Mouse (Mus musculus) CD8-positive naive resting alpha-beta T cell, adult 2 months (primary cell): ENCODE data around the gene Hoxd8.
A peak's percentile ranks its signal among the peaks of the same experiment; 100 is the strongest.

Source experiments
- DNase-seq, 2 experiments: peaks; one replicate each; pipeline ENCODE4 v3.0.0; 2022; ENCODE audit warnings: low read depth in 2 of 2, low spot score in 2 of 2

The Hoxd8 gene

DNA sequence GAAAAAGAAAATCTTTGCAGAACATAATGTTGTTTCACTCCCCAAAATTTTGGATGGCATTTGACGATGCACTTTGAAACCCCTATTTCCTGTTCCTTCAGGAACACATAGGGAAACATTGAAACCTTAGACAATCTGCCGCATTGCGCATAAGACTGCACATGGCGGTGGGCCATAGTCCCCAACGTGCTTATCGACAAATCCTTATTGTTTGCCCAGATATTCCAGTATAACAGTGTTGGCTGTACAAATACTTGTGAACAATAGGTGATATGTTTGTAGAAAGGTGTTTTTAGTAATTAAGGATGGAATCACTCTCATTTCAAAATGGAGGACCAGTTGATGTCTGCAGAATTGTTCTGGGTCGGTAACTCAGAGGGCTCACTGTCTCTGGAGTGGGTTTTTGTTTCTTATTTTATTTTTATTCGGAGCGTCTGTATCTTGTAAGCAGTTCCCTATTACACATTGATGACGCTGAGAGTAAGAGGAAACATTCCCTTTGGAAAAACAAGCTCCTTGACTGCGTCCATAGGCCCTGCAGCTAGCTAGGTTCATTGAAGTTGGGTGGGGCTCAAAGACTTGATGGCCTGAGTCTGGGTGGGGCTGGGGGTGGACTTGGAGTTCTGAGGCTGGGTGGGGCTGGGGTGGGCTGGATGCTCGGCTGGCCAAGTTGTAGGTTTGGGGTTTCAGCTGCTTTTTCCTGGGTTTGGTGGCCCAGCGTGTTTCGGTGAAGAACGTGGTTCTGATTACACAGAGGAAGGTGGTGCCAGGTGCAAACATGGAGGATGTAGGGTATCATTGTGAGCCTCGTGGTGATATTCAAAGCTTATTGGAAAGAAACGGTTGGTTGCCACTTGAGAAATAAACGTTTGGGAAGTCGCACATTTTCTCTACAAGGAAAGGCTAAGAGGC lies 9.1 kb downstream of the Hoxd8 start:
- DNase-seq, result no peak

DNA sequence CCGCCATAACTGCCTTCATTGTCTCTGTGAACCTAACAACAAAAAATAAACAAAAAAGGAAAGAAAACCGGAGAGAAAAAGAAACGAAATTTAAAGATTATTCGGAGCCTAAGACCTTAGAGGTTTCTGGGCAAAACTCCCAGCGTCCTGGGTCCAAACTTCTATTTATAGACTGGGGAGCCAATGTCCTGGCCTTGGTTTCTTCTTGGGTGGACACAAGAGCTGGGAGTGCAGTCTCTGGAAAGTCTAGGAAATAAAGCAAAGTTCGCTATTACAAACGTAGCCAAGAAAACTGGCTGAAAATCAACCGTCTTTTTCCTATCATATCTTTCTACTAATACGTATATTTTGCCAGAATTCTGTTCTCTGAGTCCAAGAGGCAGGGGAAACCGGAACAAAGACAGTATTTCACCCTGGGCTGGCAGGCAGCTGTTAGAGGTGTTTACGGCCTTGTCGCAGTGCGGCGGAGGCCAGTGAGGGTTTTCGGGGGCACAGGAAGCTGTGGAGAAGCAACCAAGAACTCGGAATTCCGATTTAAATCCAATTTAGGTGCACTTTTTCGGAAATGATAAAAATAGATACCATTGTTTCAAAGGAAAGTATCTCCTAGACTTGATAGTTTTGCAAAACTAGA lies 9.9 kb downstream of the Hoxd8 start:
- no peak for DNase-seq

DNA sequence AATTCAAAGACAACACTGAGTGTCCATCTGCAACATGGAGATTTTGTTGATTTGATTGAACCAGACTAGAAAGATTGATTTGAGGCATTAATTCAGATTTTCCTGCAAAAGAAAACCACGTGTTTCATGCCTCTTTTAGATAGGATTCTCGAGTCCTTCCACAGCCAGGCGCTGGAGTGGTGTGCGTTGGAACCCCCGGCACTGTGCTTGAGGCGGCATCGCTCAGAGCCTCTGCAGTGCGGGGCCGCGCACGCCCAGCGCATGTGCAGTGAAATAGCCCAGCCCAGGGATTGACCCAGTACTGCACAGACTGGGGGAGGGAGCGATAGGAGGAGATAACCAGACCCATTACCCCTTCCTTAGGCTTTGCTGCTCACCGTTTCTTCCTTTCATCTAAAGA lies 10.5 kb downstream of the Hoxd8 start:
- DNase-seq, result no peak

DNA sequence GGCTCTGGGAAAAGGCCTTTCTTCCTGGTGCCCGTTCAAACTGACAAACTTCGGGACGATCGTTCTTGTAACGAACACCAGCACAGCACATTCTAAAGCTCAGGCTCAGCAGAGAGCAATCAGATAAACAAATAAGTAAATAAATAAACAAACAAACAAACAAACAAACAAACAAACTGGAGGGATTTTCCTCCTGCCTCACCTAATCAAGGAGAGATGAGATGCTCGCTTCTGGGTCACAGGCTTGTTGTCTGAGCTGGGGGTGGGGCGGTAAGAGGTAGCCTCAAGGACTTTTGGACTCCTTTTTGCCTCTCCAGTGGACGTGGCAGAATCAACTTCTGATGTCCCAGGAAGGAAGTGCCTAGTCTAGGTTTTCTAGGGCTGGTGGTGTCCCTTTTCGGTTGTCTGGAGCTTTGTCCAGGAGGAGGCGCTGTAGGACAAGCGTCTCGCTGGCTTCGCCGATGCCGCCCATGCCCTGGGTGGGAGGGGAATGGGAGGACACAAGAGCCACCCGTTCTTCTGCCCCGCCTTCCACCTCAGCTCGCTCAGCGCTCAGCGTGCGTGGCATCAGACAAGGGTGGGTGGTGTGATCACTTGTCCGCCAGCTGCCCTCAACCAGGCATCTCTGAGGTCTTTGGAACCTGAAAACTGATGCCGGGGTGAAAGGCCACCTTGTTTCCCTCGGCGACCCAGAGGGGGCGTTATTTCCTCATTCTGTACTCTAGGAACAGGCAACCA lies 11.3 kb downstream of the Hoxd8 start:
- DNase-seq, result peak; percentile 68 to 81

DNA sequence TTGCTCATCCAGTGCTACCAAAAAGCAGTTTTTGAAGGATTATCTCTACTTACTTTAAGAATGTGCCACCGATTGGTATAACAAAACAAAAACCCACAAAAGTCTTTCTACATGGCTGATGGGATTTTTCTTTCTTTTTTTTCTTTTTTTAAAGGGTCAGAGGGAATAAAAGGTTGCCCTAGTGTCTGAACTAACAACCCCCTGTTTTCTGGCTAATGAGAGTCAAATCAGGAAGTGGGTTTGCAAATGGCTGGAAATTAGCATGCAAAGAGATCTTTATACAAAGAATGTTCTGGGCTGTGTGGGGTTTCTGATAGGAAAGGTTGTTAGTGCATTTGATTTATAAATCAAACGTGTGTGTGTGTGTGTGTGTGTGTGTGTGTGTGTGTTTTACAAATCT lies 16.0 kb downstream of the Hoxd8 start:
- DNase-seq, result no peak

DNA sequence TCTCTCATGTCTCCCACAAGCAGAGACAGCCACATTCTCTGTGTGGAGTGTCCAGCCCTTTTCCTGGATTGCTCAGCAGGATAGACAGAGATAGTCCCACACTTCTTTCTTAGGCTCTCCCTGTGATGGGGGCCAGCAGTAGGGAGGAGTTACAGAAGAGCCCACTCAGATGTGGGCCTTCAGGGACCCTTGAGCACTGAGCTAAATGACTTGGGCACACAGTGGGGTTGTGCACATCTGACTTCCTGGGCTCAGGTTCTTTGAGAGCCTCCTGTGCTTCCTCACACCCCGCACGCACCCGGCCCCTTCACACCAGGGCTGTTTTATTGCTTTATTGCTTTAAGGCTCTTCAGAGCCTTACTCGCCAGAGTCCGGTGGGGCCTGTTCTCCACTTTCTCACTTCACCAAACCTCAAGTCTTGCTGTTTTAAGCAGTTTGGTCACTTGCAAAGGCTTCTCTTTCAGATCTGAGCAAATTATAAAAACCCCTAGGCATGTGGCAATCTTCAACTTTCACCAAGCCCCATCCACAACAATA lies 16.6 kb downstream of the Hoxd8 start:
- DNase-seq, result no peak

DNA sequence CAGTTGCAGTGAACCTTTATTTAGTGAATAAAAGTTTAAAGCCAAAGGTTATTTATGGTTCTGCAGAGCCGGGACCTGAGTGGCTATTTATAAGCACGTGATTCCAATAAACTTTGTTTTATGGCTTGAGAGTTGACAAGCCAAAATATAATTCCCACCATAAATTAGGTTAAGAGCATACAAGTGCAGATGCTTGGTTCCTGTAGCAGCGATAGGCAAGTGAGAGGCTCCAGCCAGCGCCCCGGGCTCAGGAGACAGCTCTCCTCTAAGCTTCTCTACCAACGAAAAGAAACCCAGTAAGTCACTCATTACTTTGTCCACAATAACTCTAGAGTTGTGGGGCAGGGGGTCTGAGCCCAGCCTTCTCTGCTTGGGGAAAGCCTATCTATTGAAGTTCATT lies 17.5 kb downstream of the Hoxd8 start:
- no peak for DNase-seq

DNA sequence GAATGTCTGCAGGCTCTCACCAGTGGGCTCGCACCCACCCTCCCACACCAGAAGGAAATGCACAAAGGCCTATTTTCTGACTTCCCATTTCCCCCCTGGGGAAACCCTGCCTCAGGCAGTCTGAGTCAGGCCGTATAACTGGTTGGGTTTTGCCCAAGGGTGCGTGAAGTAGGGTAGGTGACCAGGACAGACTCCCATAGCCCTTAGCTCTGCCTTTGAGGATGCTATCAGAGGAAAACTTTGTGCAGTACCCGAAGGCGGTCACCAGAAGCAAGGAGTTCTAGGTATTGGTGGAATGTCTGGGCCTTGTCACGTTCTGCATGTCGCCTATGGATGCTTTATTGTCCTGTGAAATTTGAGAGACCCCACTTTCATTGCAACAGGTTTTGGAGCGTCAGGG lies 18.5 kb downstream of the Hoxd8 start:
- no peak for DNase-seq

DNA sequence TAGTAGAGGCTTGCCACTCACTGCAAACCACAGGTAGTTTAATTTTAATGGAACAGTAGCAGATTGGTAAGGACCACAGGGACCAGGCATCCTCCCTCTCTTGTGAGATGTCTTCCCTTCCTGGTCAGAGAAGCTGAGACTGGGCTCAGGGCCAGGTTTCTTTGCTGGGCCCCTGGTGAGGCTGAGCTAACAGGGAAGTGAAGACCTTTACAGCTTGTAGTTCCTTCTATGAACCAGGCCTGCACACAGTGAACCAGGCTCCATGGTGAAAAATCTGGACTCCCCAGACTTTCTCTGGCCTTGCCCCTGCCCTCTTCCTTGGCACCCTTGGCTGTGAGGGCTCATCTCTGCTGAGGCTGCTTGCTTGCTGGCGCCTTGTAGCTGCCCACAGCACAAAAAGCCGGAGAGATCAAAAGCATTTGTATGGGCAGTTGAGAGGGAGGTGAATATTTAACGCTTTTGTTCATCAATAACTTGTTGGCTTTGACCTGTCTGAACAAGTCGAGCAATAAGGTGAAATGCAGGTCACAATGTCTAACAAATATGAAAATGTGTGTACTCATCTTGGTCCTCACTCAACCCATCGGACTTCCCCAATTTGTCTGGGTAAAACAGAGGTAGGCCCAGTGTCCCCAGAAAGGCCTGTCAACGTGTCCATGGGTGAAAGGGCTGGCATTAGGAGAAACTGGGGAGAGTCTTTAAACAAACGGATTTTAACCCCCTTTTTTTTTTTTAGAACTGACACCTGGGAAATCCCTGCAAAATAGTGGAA lies 20.0 kb downstream of the Hoxd8 start:
- no peak for DNase-seq

DNA sequence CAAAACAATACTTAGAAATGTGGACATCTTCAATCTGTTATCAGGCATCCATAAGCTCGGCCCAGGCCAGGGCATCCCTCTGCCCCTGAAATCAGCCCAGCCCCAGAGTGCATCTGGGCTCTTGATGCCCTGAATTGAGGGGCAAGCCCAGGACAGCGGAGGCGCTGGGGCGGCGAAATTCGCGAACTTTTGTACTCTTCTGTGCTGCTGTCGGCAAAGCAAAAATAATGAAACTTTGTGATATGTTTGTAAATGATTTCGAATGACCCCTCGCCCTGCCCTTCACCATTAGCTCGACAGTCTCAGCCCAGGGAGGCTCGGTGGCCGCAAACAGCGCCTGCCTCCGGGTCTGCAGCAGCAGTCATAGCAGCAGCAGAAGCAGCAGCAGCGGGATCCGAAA lies 20.8 kb downstream of the Hoxd8 start:
- no peak for DNase-seq

DNA sequence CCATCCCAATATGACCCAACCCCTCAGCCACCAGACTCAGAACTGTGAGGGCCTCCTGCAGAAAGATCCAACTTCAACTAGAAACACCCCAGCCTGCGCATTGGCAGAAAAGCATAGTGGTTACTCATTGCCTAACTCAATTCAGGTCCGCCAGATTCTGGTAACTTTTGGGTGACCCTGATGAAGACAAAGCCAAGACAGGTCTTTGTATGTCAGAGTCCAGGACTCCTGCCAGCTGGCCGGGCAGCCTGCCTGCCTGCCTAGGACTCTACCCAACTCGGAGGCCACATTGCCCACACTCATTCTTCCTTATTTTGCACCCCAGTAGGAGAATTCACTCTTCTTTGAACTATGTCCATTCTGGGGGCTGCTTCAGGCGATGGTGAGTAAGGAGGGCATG lies 22.1 kb downstream of the Hoxd8 start, which contains the start of gene Gm28230:
Gm28230 (plus strand) TSS at position 178 of the 400 bp plus-strand sequence.
- DNase-seq, result no peak

DNA sequence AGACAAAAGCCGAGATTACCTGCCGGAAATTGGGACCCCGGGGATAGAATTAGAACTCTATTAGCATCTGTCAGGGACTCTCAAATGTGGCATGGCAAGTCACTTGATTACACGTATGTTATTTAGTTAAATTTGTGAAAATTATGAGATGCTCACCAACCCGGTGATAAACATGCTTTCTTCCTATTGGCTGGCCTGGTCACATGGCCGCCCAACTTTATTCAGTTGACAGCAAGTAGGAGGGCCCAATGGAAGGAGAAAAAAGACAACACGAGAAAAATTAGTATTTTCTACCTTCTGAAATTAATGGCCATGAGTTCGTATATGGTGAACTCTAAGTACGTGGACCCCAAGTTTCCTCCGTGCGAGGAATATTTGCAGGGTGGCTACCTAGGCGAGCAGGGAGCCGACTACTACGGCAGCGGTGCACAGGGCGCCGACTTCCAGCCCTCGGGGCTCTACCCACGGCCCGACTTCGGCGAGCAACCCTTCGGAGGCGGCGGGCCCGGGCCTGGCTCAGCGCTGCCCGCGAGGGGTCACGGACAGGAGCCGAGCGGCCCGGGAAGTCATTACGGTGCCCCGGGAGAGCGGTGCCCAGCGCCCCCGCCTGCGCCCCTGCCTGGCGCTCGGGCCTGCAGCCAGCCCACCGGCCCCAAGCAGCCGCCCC lies 22.7 kb downstream of the Hoxd8 start:
- no peak for DNase-seq

DNA sequence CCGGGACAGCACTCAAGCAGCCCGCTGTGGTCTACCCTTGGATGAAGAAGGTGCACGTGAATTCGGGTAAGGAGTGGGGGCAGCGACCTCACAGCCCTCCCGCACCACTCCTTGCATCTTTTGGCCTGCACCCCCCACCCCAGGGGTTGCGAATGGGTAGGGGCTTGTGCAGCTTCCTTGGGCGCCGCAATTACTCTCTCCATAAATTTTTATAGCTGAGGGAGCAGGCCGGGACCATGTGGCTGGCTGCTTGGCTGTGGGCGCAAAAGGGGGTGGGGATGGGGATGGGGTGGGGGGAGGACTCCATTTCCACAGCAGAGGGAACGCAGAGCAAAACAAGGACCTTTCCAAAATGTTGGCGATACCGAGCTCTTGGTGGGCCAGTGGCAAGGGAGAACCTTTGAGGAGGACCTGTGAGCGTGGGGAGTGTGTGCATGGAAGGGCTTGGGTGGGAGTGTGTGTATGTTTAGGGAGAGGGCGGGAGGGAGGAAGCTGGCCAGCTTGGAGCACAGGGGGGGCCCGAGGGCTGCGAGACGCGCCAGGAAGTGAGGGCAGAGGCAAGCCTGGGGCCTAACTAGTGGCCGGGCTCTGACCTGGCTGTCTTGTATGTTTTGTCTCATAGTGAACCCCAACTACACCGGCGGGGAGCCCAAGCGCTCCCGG lies 23.4 kb downstream of the Hoxd8 start:
- DNase-seq, result no peak

DNA sequence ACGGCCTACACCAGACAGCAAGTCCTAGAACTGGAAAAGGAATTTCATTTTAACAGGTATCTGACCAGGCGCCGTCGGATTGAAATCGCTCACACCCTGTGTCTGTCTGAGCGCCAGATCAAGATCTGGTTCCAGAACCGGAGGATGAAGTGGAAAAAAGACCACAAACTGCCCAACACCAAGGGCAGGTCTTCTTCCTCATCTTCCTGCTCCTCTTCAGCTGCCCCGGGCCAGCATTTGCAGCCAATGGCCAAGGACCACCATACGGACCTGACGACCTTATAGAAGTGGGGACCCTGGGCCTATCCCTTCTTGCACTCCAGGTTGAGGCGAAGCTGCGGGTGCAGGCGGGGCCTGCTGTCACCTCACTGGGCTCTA lies 23.9 kb downstream of the Hoxd8 start:
- DNase-seq, result no peak

DNA sequence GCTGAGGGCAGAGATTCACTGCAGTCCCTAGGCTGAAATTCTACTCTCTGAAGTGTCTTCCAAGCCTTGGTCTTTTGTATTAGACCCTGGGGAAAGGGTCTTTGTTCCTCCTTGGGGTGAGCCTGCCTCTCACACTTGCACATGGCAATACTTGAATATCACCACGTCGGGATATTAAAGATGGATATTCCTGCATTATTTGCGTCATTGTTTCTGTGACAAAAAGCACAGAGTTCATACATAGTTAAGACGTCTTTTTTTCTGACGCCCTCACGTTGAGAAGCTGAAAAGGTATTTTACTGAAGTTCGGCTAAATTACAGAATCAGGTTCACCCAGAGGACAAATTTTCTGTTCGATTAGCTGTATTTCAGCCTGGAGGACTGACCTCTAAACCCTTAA lies 25.9 kb downstream of the Hoxd8 start:
- no peak for DNase-seq

DNA sequence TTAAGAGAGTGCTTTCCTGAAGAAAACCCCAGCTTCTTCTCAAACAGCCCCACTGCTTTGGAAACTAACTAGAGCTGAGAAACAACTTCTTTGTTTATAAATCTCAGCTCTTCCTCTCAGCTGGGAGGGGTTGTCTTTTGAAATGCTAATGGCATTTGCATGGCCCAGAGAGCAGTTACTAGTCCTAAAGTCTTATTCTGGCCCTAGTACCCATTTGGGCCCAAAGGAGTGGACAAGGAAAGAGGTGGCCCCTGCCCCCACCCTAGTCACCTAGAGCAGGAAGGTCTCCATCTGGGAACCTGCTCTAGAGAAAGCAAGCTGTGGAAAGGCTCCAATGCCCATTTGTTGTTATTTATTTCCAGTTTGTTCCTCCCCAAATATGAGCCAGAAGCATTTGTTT lies 26.6 kb downstream of the Hoxd8 start:
- DNase-seq, result no peak

DNA sequence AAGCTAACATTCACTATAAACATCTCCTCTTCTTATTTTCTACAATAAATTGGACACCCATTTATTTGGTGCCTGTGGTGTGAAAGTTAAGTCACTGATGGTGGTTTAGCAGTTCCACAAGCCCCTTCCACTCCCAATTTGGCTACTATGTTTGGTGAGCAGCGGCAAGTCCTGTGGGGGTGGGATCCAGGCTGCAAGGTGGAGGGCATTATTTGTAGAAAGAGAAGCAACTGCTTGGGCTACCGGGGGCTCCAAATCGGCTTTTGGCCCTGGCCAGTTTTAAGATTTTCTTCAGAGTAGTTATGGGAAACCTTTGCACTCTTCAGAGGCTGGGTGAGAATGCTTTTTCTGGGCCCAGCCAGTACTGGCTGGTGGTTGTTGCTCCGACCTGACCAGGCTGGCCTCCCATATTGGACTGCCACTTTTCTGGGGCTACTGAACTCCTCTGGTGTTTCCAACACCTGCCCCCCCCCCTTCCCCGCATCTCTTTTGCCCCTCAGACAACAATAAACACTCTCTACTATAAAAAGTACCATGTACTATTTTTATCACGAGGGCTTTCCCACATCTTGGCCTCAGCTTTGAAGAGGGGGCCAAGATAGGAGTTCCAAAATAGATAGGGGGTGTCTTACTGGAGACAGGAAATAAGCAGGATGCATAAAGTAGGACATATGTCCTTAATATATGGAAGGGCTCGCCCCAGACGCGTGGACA lies 27.5 kb downstream of the Hoxd8 start:
- no peak for DNase-seq

DNA sequence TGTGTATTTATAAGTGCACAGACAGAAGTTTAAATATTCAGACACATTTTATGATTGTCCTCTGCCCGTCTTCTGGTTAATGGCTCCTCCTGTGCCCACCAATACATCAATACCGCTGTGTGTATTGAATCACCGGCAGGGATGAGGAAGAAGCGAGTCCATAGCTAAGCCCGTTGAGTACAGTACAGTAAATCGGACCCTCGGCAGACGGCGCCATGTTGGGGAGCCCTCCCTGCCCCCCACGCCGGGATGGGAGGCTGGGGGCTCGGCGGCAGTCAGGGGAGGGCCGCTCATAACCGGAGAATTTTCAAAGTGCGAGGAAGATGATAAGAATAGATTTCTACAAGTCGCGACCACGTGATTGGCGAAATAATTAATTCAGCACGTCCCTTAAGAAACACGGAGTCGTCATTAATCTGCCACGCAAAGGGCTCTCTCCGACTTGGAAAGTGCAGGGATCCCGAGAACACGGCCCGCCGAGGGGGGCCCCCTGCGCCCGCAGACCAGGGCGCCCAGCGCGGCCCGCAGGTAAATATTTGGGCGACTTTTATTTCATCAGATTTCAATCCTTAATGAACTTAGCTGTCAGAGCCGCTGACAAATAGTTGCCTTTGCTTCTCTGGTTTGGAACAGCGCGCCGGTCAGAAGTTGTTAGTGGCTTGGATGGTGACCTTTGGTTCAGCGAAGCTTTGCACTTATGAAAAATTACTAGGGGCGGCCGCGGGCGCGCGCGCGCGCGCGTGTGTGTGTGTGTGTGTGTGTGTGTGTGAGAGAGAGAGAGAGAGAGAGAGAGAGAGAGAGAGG lies 28.3 kb downstream of the Hoxd8 start:
- DNase-seq, result no peak

DNA sequence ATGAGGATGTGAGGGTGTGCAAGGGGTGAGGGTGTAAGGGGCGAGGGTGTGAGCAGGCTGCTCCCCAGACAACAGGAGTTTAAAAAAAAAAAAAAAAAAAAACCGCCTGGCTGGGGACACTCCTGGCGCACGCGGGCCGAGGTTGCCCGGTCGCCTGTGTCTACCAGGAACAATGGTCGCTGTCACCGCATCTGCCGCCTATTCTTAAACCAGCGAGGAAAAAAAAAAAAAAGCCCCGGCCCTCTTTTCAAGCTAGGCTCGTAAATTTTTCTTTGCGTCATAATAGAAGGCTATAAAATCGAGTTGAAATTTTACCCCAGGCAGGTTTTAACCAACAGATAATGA lies 28.9 kb downstream of the Hoxd8 start:
- DNase-seq, result no peak
